Mouse (Mus musculus) midbrain, embryonic 11.5 days (tissue): Measurements from ENCODE around the gene BC049730. TPM values are rescaled to one million over a fixed set of nuclear protein-coding genes. Genes with fewer than 3 reads are reported as not detected.

ENCODE experiments used
- ATAC-seq: fragments of 200-750 bp; cut with Nextera tagmentation; 2 replicates; pipeline ENCODE4 v1.8.0; 2017; ENCODE audit warnings: moderate TSS enrichment, moderate library complexity; ENCODE audit not compliant: low FRiP score
- DNase-seq: peaks from one replicate; pipeline ENCODE4 v3.0.0; 2015; ENCODE audit warnings: low spot score; ENCODE audit errors: missing footprints
- H3K27ac ChIP-seq: fragments of 300-500 bp; sonication (generic); 2 replicates; pipeline ENCODE4 v1.5.1; 2014; ENCODE audit warnings: low read depth, low read length
- H3K27me3 ChIP-seq: fragments of 300-500 bp; sonication (generic); 2 replicates; pipeline ENCODE4 v1.6.1; 2014; ENCODE audit warnings: mild to moderate bottlenecking, low read length, moderate library complexity, mixed read lengths; ENCODE audit not compliant: control insufficient read depth, insufficient read depth
- H3K36me3 ChIP-seq: fragments of 300-500 bp; sonication (generic); 2 replicates; pipeline ENCODE4 v1.6.1; 2014; ENCODE audit warnings: mild to moderate bottlenecking, low read length, moderate library complexity, mixed read lengths; ENCODE audit not compliant: control insufficient read depth, insufficient read depth
- H3K4me1 ChIP-seq: fragments of 300-500 bp; sonication (generic); 2 replicates; pipeline ENCODE4 v1.6.1; 2014; ENCODE audit warnings: low read length; ENCODE audit not compliant: control insufficient read depth, insufficient read depth
- H3K4me2 ChIP-seq: fragments of 300-500 bp; sonication (generic); 2 replicates; pipeline ENCODE4 v1.6.1; 2014; ENCODE audit warnings: mild to moderate bottlenecking, moderate library complexity
- H3K4me3 ChIP-seq: fragments of 300-500 bp; sonication (generic); 2 replicates; pipeline ENCODE4 v1.5.1; 2014; ENCODE audit warnings: low read depth, low read length
- H3K9ac ChIP-seq: fragments of 300-500 bp; sonication (generic); 2 replicates; pipeline ENCODE4 v1.6.1; 2014; ENCODE audit warnings: low read length
- H3K9me3 ChIP-seq: fragments of 300-500 bp; sonication (generic); 2 replicates; pipeline ENCODE4 v1.6.1; 2016; ENCODE audit warnings: low read length; ENCODE audit not compliant: control insufficient read depth
- WGBS: fragments of 180-500 bp; shearing (Covaris S2); extraction: QIAGEN DNeasy Blood & Tissue Kit; methylation state at CpG from one replicate; pipeline ENCODE4 v1.1.7; 2014; 5-methylcytosine and 5-hydroxymethylcytosine counted together
- polyA plus RNA-seq: library from polyadenylated mRNA; unstranded; fragments of >200 nt; fragmentation: Nextera tagmentation; extraction: Ambion mirVana; gene quantifications from 2 replicates; pipeline ENCODE4 v1.2.1, GENCODE M21; 2014

The BC049730 gene
- polyA plus RNA-seq, 1 experiment from 2014 or later, result not detected

DNA sequence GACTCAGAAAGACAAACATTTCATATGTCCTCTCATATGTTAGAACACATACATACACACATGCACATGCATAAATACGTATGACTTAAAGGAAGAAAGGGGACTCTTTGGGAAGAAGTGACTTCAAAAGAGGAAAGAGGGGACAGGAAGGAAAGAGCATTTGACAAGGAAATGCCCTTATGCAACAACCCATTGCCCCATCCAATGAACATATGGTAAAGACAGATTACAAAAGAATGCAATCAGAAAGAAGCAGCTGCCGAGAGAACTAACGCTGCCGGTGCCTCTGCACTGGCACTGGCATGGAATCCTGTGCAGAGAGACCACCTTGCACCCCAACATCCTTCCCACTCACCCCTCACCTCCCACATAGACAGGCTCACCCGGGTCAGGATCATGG is 44.4 kb downstream of the BC049730 start:
- no peaks in the 10 kb centered on the region for H3K9me3 ChIP-seq
- WGBS, result 86% methylated on average over 5 of the region's 5 CpGs
- no peak for ATAC-seq

DNA sequence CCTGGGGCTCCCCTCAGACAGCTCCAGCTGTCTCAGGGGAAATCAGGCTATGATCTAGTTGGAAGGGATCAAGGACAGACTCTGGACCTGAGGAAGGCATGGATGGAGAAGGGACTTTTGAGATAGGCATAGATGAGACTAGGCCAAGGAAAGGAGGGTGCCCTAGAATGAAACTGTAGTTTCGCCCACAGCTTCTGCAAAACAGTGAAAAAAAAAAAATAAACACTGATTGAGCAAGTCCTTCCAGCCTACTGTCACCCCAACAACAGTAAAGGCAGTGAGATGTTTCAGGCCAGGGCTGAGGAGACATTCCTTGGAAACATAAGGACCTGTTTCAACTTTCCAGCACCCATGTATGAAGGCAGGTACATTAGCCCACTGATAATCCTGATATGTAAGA is 49.5 kb downstream of the BC049730 start:
- no peak overlapping the region for H3K9ac ChIP-seq
- no peak overlapping the region for H3K4me2 ChIP-seq
- H3K27ac ChIP-seq, result no peak overlapping the region
- no peaks in the 10 kb centered on the region for H3K9me3 ChIP-seq
- no peak for ATAC-seq
- no peaks in the 10 kb centered on the region for H3K36me3 ChIP-seq
- H3K4me1 ChIP-seq, result no peaks in the 10 kb centered on the region
- 90% methylated on average over 1 of the region's 1 CpGs for WGBS
- H3K4me3 ChIP-seq, result no peak overlapping the region
- no peaks in the 10 kb centered on the region for H3K27me3 ChIP-seq
- DNase-seq, result no peak

More for the DNA sequence above, 44.4 kb downstream of the BC049730 start:
- Histone ChIP-seq H3K27ac (no peak overlapping the region), H3K9ac (no peak overlapping the region), H3K4me2 (no peak overlapping the region), H3K27me3 (no peaks in the 10 kb centered on the region), H3K4me1 (no peaks in the 10 kb centered on the region), H3K36me3 (no peaks in the 10 kb centered on the region), H3K4me3 (no peak overlapping the region)
- DNase-seq, result no peak

DNA sequence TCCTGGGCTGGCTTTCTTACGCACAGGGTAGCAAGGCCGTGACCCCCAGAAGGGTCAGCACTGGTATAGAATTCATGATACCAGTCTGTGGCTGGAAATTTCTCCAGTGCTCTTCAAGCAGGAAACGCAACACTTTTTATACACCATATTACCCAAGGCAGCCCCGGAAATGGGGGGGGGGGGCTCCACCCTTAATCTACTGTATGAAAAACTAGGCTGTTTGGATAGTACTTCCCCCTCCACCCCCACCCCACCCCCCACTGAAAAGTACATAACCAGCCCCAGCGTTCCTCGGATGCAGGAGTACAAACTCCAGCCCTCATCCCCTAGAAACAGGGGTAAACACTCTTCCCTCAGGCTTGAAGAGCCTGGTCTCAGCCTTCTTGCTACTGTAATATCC is 51.2 kb downstream of the BC049730 start, which contains the start of gene Cd177:
TSS of gene Cd177 (minus strand) at position 101 of the 400 bp plus-strand sequence.
- 72% methylated on average over 6 of the region's 6 CpGs for WGBS
- H3K27ac ChIP-seq, result no peak within 1 kb of the TSS

DNA sequence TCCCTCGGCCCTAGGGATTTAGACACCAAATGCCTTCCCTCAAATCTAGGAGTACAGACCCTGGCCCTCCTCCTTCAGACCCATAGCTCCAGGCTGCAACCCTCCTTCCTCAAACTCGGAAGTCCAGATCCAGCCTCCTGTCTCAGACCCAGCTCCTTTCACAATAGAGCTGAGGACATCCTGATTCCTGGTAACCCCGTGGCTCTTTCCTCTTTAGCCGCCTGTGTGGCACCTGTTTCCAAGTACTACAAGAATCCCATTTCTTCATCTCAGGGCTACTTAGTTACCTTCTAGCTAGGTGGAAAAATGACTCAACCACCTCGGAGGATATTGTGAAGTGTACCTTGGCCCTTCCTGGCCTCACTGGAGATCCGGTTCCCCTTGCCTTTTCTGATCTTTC is 52.1 kb downstream of the BC049730 start:
- Histone ChIP-seq H3K4me1 (no peaks in the 10 kb centered on the region), H3K9ac (no peak overlapping the region), H3K27ac (no peak overlapping the region), H3K27me3 (no peaks in the 10 kb centered on the region), H3K36me3 (no peaks in the 10 kb centered on the region), H3K9me3 (no peaks in the 10 kb centered on the region), H3K4me3 (no peak overlapping the region), H3K4me2 (no peak overlapping the region)
- DNase-seq (no peak), ATAC-seq (no peak)
- WGBS, result 79% methylated on average over 6 of the region's 6 CpGs

More for the DNA sequence above, 51.2 kb downstream of the BC049730 start, which contains the start of gene Cd177:
- Histone ChIP-seq H3K27me3 (no peaks in the 10 kb centered on the region), H3K4me2 (no peak within 1 kb of the TSS), H3K4me3 (no peak within 1 kb of the TSS), H3K9me3 (no peaks in the 10 kb centered on the region), H3K36me3 (no peaks in the 10 kb centered on the region), H3K4me1 (no peaks in the 10 kb centered on the region), H3K9ac (no peak within 1 kb of the TSS)
- no peak for ATAC-seq
- no peak for DNase-seq

DNA sequence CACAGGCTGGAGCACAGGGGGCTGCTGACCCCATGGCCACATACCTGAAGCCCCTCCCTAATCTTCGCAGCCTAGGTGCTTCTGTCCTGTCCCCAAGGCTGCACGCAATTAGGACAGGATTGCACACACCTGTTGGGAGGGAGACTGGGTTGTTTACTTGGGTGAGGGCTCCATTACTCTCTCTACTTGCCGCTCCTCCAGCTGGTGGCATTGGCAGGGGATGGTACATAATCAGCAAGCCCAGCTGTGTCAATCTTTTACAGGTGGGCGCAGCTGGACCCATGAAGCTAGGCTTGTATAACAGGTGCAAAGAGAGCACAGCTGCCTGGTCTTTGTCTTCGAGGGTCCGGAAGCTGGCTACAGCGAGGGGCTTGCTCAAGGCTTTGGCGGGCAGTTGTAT is 53.5 kb downstream of the BC049730 start:
- no peak overlapping the region for H3K4me3 ChIP-seq
- no peak overlapping the region for H3K27ac ChIP-seq
- no peaks in the 10 kb centered on the region for H3K9me3 ChIP-seq
- DNase-seq (no peak), ATAC-seq (no peak)
- H3K36me3 ChIP-seq, result no peaks in the 10 kb centered on the region
- H3K27me3 ChIP-seq, result no peaks in the 10 kb centered on the region
- H3K9ac ChIP-seq, result no peak overlapping the region
- no peaks in the 10 kb centered on the region for H3K4me1 ChIP-seq
- WGBS, result 88% methylated on average over 8 of the region's 8 CpGs
- no peak overlapping the region for H3K4me2 ChIP-seq

Other genes starting within 250 kb of the BC049730 start
- 0.86 and 1.4 TPM in 2 replicates for gene Plaur, start 246.8 kb upstream of the BC049730 start, polyA plus RNA-seq
- gene Cadm4, start 227.2 kb upstream of the BC049730 start, polyA plus RNA-seq, result 6.6 and 6.7 TPM in 2 replicates
- 83.8 and 83.9 TPM in 2 replicates for gene Zfp428, start 202.2 kb upstream of the BC049730 start, polyA plus RNA-seq
- gene AC161166.1, start 196.8 kb upstream of the BC049730 start, polyA plus RNA-seq, result 0.55 and 0.59 TPM in 2 replicates
- gene Irgq, start 178.6 kb upstream of the BC049730 start, polyA plus RNA-seq, result 13.4 and 14.0 TPM in 2 replicates
- gene Pinlyp, start 163.1 kb upstream of the BC049730 start, polyA plus RNA-seq, result not detected in 2 replicates
- 91.9 and 101 TPM in 2 replicates for gene Xrcc1, start 163.0 kb upstream of the BC049730 start, polyA plus RNA-seq
- 18.8 and 19.6 TPM in 2 replicates for gene Ethe1, start 121.7 kb upstream of the BC049730 start, polyA plus RNA-seq
- gene Zfp575, start 121.6 kb upstream of the BC049730 start, polyA plus RNA-seq, result 1.0 and 1.4 TPM in 2 replicates
- gene Phldb3, start 98.5 kb upstream of the BC049730 start, polyA plus RNA-seq, result 0.07 TPM in 1 of 2 replicates, not detected in the other
- gene Lypd3, start 72.7 kb upstream of the BC049730 start, polyA plus RNA-seq, result 0.76 and 0.83 TPM in 2 replicates
- not detected in 2 replicates for gene Tex101, start 32.6 kb upstream of the BC049730 start, polyA plus RNA-seq
- gene Gm4763, start 17.7 kb downstream of the BC049730 start, polyA plus RNA-seq, result not detected in 2 replicates
- gene Cd177, start 51.1 kb downstream of the BC049730 start, polyA plus RNA-seq, result not detected in 2 replicates
- gene Ceacam10, start 68.0 kb downstream of the BC049730 start, polyA plus RNA-seq, result not detected in 2 replicates
- gene Gm9844, start 153.0 kb downstream of the BC049730 start, polyA plus RNA-seq, result 19.9 and 20.6 TPM in 2 replicates
- not detected in 2 replicates for gene Lypd4, start 160.7 kb downstream of the BC049730 start, polyA plus RNA-seq
- not detected in 2 replicates for gene Dmrtc2, start 160.8 kb downstream of the BC049730 start, polyA plus RNA-seq
- 1,753 and 1,929 TPM in 2 replicates for gene Rps19, start 175.1 kb downstream of the BC049730 start, polyA plus RNA-seq
- 0.12 and 0.14 TPM in 2 replicates for gene Cd79a, start 188.1 kb downstream of the BC049730 start, polyA plus RNA-seq
- gene Arhgef1, start 193.7 kb downstream of the BC049730 start, polyA plus RNA-seq, result 37.7 and 38.1 TPM in 2 replicates
- gene Gm4881, start 235.3 kb downstream of the BC049730 start, polyA plus RNA-seq, result 2.0 and 2.2 TPM in 2 replicates